Mouse (Mus musculus) ES-Bruce4 (cell line): ENCODE measurements around the gene Klhl26.

Source experiments
- CTCF ChIP-seq: IDR thresholded peaks from one replicate; pipeline ENCODE4 v1.8.1; 2011; ENCODE audit warnings: low read depth, low read length
- POLR2A ChIP-seq: IDR thresholded peaks from one replicate; pipeline ENCODE4 v1.8.1; 2011; ENCODE audit warnings: low read length; ENCODE audit not compliant: insufficient read depth

DNA sequence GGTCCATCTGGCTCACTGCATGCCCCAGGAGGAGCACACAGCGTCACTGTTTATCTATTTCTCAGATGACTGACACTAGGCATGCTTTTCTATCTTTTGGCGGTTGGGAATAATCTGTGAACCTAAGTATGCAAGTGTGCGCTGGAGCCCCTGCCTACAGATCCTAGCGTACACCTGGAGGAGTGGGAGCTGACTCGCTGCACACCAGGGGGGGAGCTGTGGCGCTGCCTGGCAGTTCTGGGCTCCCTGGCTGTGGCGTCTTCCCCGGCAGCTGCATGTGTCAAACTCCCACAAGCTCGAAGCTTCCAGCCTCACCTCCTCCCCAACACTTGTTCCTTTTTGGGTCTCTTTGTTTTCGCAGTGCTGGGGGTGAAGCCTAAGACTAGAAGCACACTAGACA lies 58.9 kb downstream of the Klhl26 start:
- TF ChIP-seq CTCF (no peak), POLR2A (no peak)
